Mouse (Mus musculus) liver, adult (tissue): Measurements from ENCODE around the gene Fam174b.
A peak's percentile ranks its signal among the peaks of the same experiment; 100 is the strongest.

Experiments
- GATA4 ChIP-seq: IDR thresholded peaks from 2 replicates; pipeline ENCODE4 v1.6.1; 2014; ENCODE audit warnings: mild to moderate bottlenecking, low read length; ENCODE audit not compliant: insufficient replicate concordance

Gene Fam174b

GRCm38 (mm10) chr7:73740111-73741035 lies at the start of gene Fam174b:
Gene Fam174b, plus strand, starts transcription at chr7:73740302.
- no peak for TF ChIP-seq GATA4

- no peak for TF ChIP-seq GATA4
Observed at GRCm38 (mm10) chr7:73697092-73697491, 43.0 kb upstream of the Fam174b start.

GRCm38 (mm10) chr7:73704305-73704704 lies 35.8 kb upstream of the Fam174b start:
- no peak for TF ChIP-seq GATA4

- TF ChIP-seq GATA4, result no peak
Observed at GRCm38 (mm10) chr7:73713506-73713905, 26.6 kb upstream of the Fam174b start.

- no peak for TF ChIP-seq GATA4
Observed at GRCm38 (mm10) chr7:73715928-73716749, 24.0 kb upstream of the Fam174b start.

- no peak for TF ChIP-seq GATA4
Observed at GRCm38 (mm10) chr7:73716841-73717240, 23.3 kb upstream of the Fam174b start.

- peak; percentile 70; the same call in 1 of the 2 replicates for TF ChIP-seq GATA4
Observed at GRCm38 (mm10) chr7:73718031-73718430, 22.1 kb upstream of the Fam174b start.

GRCm38 (mm10) chr7:73718497-73719007 lies 21.6 kb upstream of the Fam174b start:
- no peak for TF ChIP-seq GATA4

- no peak for TF ChIP-seq GATA4
Observed at GRCm38 (mm10) chr7:73721046-73721445, 19.1 kb upstream of the Fam174b start.

- TF ChIP-seq GATA4, result no peak
Observed at GRCm38 (mm10) chr7:73721764-73722163, 18.3 kb upstream of the Fam174b start.

- no peak for TF ChIP-seq GATA4
Observed at GRCm38 (mm10) chr7:73729913-73730312, 10.2 kb upstream of the Fam174b start.

GRCm38 (mm10) chr7:73730430-73731022 lies 9.6 kb upstream of the Fam174b start:
- TF ChIP-seq GATA4, result no peak

- TF ChIP-seq GATA4, result no peak
Observed at GRCm38 (mm10) chr7:73736046-73736445, 4.1 kb upstream of the Fam174b start.

GRCm38 (mm10) chr7:73741392-73741791 lies 1.3 kb downstream of the Fam174b start:
- TF ChIP-seq GATA4, result no peak

- TF ChIP-seq GATA4, result no peak
Observed at GRCm38 (mm10) chr7:73741841-73742240, 1.7 kb downstream of the Fam174b start.
